In genomic region chr10:127287936-127288293, GRCm38 (mm10) we compare ENCODE assay signal across 8 mouse cellular contexts. TPM values are rescaled to one million over a fixed set of nuclear protein-coding genes. Genes with fewer than 3 reads are reported as not detected.
A peak's percentile ranks its signal among the peaks of the same experiment; 100 is the strongest.
DNase-seq lines count a peak whose midpoint lies in the region; TF ChIP-seq lines count a peak whose summit lies in the region.

No protein-coding gene starts in this region.

- H3K36me3 ChIP-seq in heart, embryonic 10.5 days = peaks cover 49% of the 10 kb centered on the region
- H3K36me3 ChIP-seq in ES-Bruce4 (ENCODE audit: control insufficient read depth, insufficient read depth, low read length, poor library complexity, severe bottlenecking) = peaks cover 13% of the 10 kb centered on the region
- H3K36me3 ChIP-seq in hindbrain, embryonic 10.5 days = peaks cover 53% of the 10 kb centered on the region

- peak overlapping the region; percentile 97 for H3K9ac ChIP-seq in ES-Bruce4 (ENCODE audit: low read depth, poor library complexity, severe bottlenecking)

- no peaks in the 10 kb centered on the region for H3K27me3 ChIP-seq in heart, embryonic 10.5 days (ENCODE audit: insufficient read depth, poor library complexity, severe bottlenecking)
- no peaks in the 10 kb centered on the region for H3K27me3 ChIP-seq in ES-Bruce4 (ENCODE audit: control insufficient read depth, insufficient read depth, low read length, poor library complexity, severe bottlenecking)
- no peaks in the 10 kb centered on the region for H3K27me3 ChIP-seq in hindbrain, embryonic 10.5 days (ENCODE audit: insufficient read depth, poor library complexity, severe bottlenecking)

- no peak for DNase-seq in heart, embryonic 10.5 days (ENCODE audit: low spot score)
- DNase-seq in heart, postnatal 4 days = no peak
- DNase-seq in hindbrain, embryonic 10.5 days (ENCODE audit: low spot score) = no peak
- DNase-seq in lung, postnatal 36 days = peak; percentile 34
- DNase-seq in left cerebral cortex, adult 8-10 months (ENCODE audit: low spot score in 2 of 2) = no peak
- DNase-seq in frontal cortex, postnatal 25 days (ENCODE audit: low spot score in 2 of 2) = no peak
- DNase-seq in left cerebral cortex, adult 9 months (ENCODE audit: low spot score in 2 of 2) = no peak

- TF ChIP-seq EP300 in ES-Bruce4 (IDR thresholded peaks at IDR 0.05; ENCODE audit: insufficient read depth, low read depth, low read length) = no peak

- no peak for TF ChIP-seq POLR2A in ES-Bruce4 (IDR thresholded peaks at IDR 0.05; ENCODE audit: insufficient read depth, low read length)

- 2% methylated on average over 3 of the region's 3 CpGs for WGBS in heart, embryonic 10.5 days
- 5% methylated on average over 3 of the region's 3 CpGs for WGBS in hindbrain, embryonic 10.5 days

- no peaks in the 10 kb centered on the region for H3K9me3 ChIP-seq in heart, embryonic 10.5 days
- no peaks in the 10 kb centered on the region for H3K9me3 ChIP-seq in ES-Bruce4 (replicated peaks; ENCODE audit: control insufficient read depth, insufficient read depth, low read length, poor library complexity, severe bottlenecking)
- no peaks in the 10 kb centered on the region for H3K9me3 ChIP-seq in hindbrain, embryonic 10.5 days

- peak overlapping the region; percentile 98 for H3K27ac ChIP-seq in heart, embryonic 10.5 days
- peak overlapping the region; percentile 23 for H3K27ac ChIP-seq in ES-Bruce4 (ENCODE audit: insufficient read depth, low read length)
- H3K27ac ChIP-seq in hindbrain, embryonic 10.5 days = peak overlapping the region; percentile 97

- peak overlapping the region; percentile 75 for H3K4me3 ChIP-seq in heart, embryonic 10.5 days
- peak overlapping the region; percentile 80 for H3K4me3 ChIP-seq in ES-Bruce4 (ENCODE audit: low read depth, low read length)
- H3K4me3 ChIP-seq in hindbrain, embryonic 10.5 days = peak overlapping the region; percentile 89

- TF ChIP-seq CTCF in ES-Bruce4 (IDR thresholded peaks at IDR 0.05; ENCODE audit: low read depth, low read length) = no peak

- peaks cover 57% of the 10 kb centered on the region for H3K4me1 ChIP-seq in heart, embryonic 10.5 days
- peaks cover 11% of the 10 kb centered on the region for H3K4me1 ChIP-seq in ES-Bruce4 (ENCODE audit: control insufficient read depth, insufficient read depth, low read length)
- H3K4me1 ChIP-seq in hindbrain, embryonic 10.5 days (replicated peaks) = peaks cover 81% of the 10 kb centered on the region

RNA-seq across cellular contexts. Expression of gene Mbd6, which starts 0.9 kb away (rescaled TPM):
- polyA plus RNA-seq in heart, embryonic 10.5 days (2016; fragmentation: Nextera tagmentation; extraction: Ambion mirVana) = 11.3 and 16.9 TPM in 2 replicates
- 10 to 100 TPM; 41.7 to 43.2 TPM for total RNA-seq in heart, postnatal 4 days (2021)
- 26.2 and 26.7 TPM in 2 replicates for polyA plus RNA-seq in ES-Bruce4 (2011; ENCODE audit: insufficient read depth, insufficient read length, low read depth, missing spikeins)
- polyA plus RNA-seq in hindbrain, embryonic 10.5 days (2016; fragmentation: Nextera tagmentation; extraction: Ambion mirVana) = 12.8 and 16.3 TPM in 2 replicates
- 10 to 100 TPM; 32.5 to 53.7 (median 44.4) TPM for total RNA-seq in left cerebral cortex, adult 8-10 months (2022)

RNA-seq across cellular contexts. Expression of gene Dctn2, which starts 21.7 kb away (rescaled TPM):
- 155 and 167 TPM in 2 replicates for polyA plus RNA-seq in heart, embryonic 10.5 days (2016; fragmentation: Nextera tagmentation; extraction: Ambion mirVana)
- 100 to 1,000 TPM; 151 to 159 TPM for total RNA-seq in heart, postnatal 4 days (2021)
- 124 and 125 TPM in 2 replicates for polyA plus RNA-seq in ES-Bruce4 (2011; ENCODE audit: insufficient read depth, insufficient read length, low read depth, missing spikeins)
- polyA plus RNA-seq in hindbrain, embryonic 10.5 days (2016; fragmentation: Nextera tagmentation; extraction: Ambion mirVana) = 222 and 255 TPM in 2 replicates
- 100 to 1,000 TPM; 254 to 263 (median 254) TPM for total RNA-seq in left cerebral cortex, adult 8-10 months (2022)

RNA-seq across cellular contexts. Expression of gene Mars, which starts 23.7 kb away (rescaled TPM):
- polyA plus RNA-seq in heart, embryonic 10.5 days (2016; fragmentation: Nextera tagmentation; extraction: Ambion mirVana) = 119 and 140 TPM in 2 replicates
- 10 to 100 TPM; 49.6 to 50.1 TPM for total RNA-seq in heart, postnatal 4 days (2021)
- polyA plus RNA-seq in ES-Bruce4 (2011; ENCODE audit: insufficient read depth, insufficient read length, low read depth, missing spikeins) = 129 and 136 TPM in 2 replicates
- 171 and 174 TPM in 2 replicates for polyA plus RNA-seq in hindbrain, embryonic 10.5 days (2016; fragmentation: Nextera tagmentation; extraction: Ambion mirVana)
- total RNA-seq in left cerebral cortex, adult 8-10 months (2022) = 10 to 100 TPM; 54.2 to 61.3 (median 56.8) TPM

RNA-seq across cellular contexts. Expression of gene Kif5a, which starts 24.8 kb away (rescaled TPM):
- polyA plus RNA-seq in heart, embryonic 10.5 days (2016; fragmentation: Nextera tagmentation; extraction: Ambion mirVana) = 0.41 and 1.4 TPM in 2 replicates
- 1 to 10 TPM in 1 of 2 experiments, under 1 TPM in 1; 0.70 to 1.2 TPM for total RNA-seq in heart, postnatal 4 days (2021)
- polyA plus RNA-seq in ES-Bruce4 (2011; ENCODE audit: insufficient read depth, insufficient read length, low read depth, missing spikeins) = 7.3 and 8.0 TPM in 2 replicates
- 24.4 and 39.4 TPM in 2 replicates for polyA plus RNA-seq in hindbrain, embryonic 10.5 days (2016; fragmentation: Nextera tagmentation; extraction: Ambion mirVana)
- total RNA-seq in left cerebral cortex, adult 8-10 months (2022) = 1,000 to 10,000 TPM; 1,113 to 1,308 (median 1,238) TPM

RNA-seq across cellular contexts. Expression of gene Arhgap9, which starts 33.8 kb away (rescaled TPM):
- polyA plus RNA-seq in heart, embryonic 10.5 days (2016; fragmentation: Nextera tagmentation; extraction: Ambion mirVana) = 0.87 and 3.1 TPM in 2 replicates
- 1 to 10 TPM; 2.0 to 2.9 TPM for total RNA-seq in heart, postnatal 4 days (2021)
- 8.5 and 9.1 TPM in 2 replicates for polyA plus RNA-seq in ES-Bruce4 (2011; ENCODE audit: insufficient read depth, insufficient read length, low read depth, missing spikeins)
- 1.8 and 2.5 TPM in 2 replicates for polyA plus RNA-seq in hindbrain, embryonic 10.5 days (2016; fragmentation: Nextera tagmentation; extraction: Ambion mirVana)
- 1 to 10 TPM in 2 of 4 experiments, under 1 TPM in 2; 0.74 to 2.6 (median 1.6) TPM for total RNA-seq in left cerebral cortex, adult 8-10 months (2022)

Comparison
In these comparisons a context has a peak if more than half of its experiments do, and no peak if none do; other contexts are left out.
1. H3K27ac ChIP-seq: peak in every context shown above with its lines; median percentile 98 in heart, embryonic 10.5 days; 97 in hindbrain, embryonic 10.5 days; 23 in ES-Bruce4.